Mouse (Mus musculus) lung, postnatal 0 days (tissue): ENCODE measurements at regions not wholly inside any gene's neighbourhood (a gene's known extent, or its start where the extent isn't known, plus 50 kb on each side); places are given as distances from the start of the nearest gene placed in this dataset.

Source experiments
- CTCF ChIP-seq: IDR thresholded peaks from 2 replicates; pipeline ENCODE4 v1.5.1; 2016; ENCODE audit warnings: antibody characterized with exemption, mild to moderate bottlenecking
- EP300 ChIP-seq: IDR thresholded peaks from 2 replicates; pipeline ENCODE4 v1.6.1; 2016; ENCODE audit warnings: antibody characterized with exemption, mild to moderate bottlenecking, control low read depth

- TF ChIP-seq CTCF = no peak
- no peak for TF ChIP-seq EP300
These were observed 300.0 kb downstream of the Plk2 start for GRCm38 (mm10) chr13:110694876-110695275.
